Mouse (Mus musculus): ENCODE measurements around the gene Atp2a2.

- TF ChIP-seq IRF4 (IDR thresholded peaks at IDR 0.05; ENCODE audit: low read depth, low read length) (no peak), CTCF (conservative IDR thresholded peaks at IDR 0.05 in 1 of 2, IDR thresholded peaks at IDR 0.05 in 1 of 2; ENCODE audit: low read depth in 2 of 2, low read length in 2 of 2) (no peak), ZMIZ1 (IDR thresholded peaks at IDR 0.05; ENCODE audit: low read depth, low read length) (no peak), ZNF384 (IDR thresholded peaks at IDR 0.05; ENCODE audit: low read depth, low read length) (no peak), ZC3H11A (IDR thresholded peaks at IDR 0.05; ENCODE audit: low read depth, low read length) (no peak), RCOR1 (conservative IDR thresholded peaks at IDR 0.05; ENCODE audit: low read depth, low read length) (no peak), NELFE (IDR thresholded peaks at IDR 0.05; ENCODE audit: low read depth, low read length) (no peak), POLR2A (IDR thresholded peaks at IDR 0.05; ENCODE audit: low read depth, low read length) (no peak), HCFC1 (IDR thresholded peaks at IDR 0.05; ENCODE audit: low read depth, low read length) (no peak), RAD21 (IDR thresholded peaks at IDR 0.05; ENCODE audit: low read depth, low read length) (no peak), CHD1 (IDR thresholded peaks at IDR 0.05; ENCODE audit: low read depth, low read length) (no peak)
Observed at GRCm38 (mm10) chr5:122425550-122425949, 76.5 kb downstream of the Atp2a2 start.

Measured in CH12.LX (cell line).